Mouse (Mus musculus) R1 (cell line): ENCODE data around the gene Sufu.
A peak's percentile ranks its signal among the peaks of the same experiment; 100 is the strongest.

Source experiments
- DNase-seq: peaks from one replicate; pipeline ENCODE4 v3.0.0-alpha.2; 2018; ENCODE audit warnings: low read depth, low spot score

The Sufu gene

GRCm38 (mm10) chr19:46392018-46392417 is 4.7 kb upstream of the Sufu start:
- DNase-seq = peak; percentile 83

- DNase-seq = peak; percentile 12
Observed at GRCm38 (mm10) chr19:46394712-46395108, 2.0 kb upstream of the Sufu start.

GRCm38 (mm10) chr19:46395109-46396009 is 1.3 kb upstream of the Sufu start, which contains the start of gene Actr1a:
Gene Actr1a (minus strand): TSS chr19:46395748.
- peak; percentile 100 for DNase-seq

- no peak for DNase-seq
Observed at GRCm38 (mm10) chr19:46396109-46396508, 587 bp upstream of the Sufu start.

GRCm38 (mm10) chr19:46397436-46398001 is 823 bp downstream of the Sufu start:
- peak; percentile 19 for DNase-seq

- no peak for DNase-seq
Observed at GRCm38 (mm10) chr19:46398401-46398800, 1.7 kb downstream of the Sufu start.

GRCm38 (mm10) chr19:46399372-46399771 is 2.7 kb downstream of the Sufu start:
- DNase-seq = no peak

- no peak for DNase-seq
Observed at GRCm38 (mm10) chr19:46399886-46400285, 3.2 kb downstream of the Sufu start.

GRCm38 (mm10) chr19:46400558-46400957 is 3.9 kb downstream of the Sufu start:
- no peak for DNase-seq

- no peak for DNase-seq
Observed at GRCm38 (mm10) chr19:46404030-46404429, 7.3 kb downstream of the Sufu start.

GRCm38 (mm10) chr19:46406592-46407386 is 10.1 kb downstream of the Sufu start:
- DNase-seq = no peak

GRCm38 (mm10) chr19:46409506-46409905 is 12.8 kb downstream of the Sufu start:
- DNase-seq = no peak

GRCm38 (mm10) chr19:46412056-46412805 is 15.5 kb downstream of the Sufu start:
- no peak for DNase-seq

GRCm38 (mm10) chr19:46413969-46414368 is 17.3 kb downstream of the Sufu start:
- DNase-seq = no peak

GRCm38 (mm10) chr19:46414486-46414885 is 17.8 kb downstream of the Sufu start:
- no peak for DNase-seq

GRCm38 (mm10) chr19:46416276-46416675 is 19.6 kb downstream of the Sufu start:
- DNase-seq = no peak

GRCm38 (mm10) chr19:46418051-46418450 is 21.4 kb downstream of the Sufu start:
- DNase-seq = no peak

GRCm38 (mm10) chr19:46420410-46420809 is 23.7 kb downstream of the Sufu start:
- no peak for DNase-seq

GRCm38 (mm10) chr19:46422384-46423338 is 26.0 kb downstream of the Sufu start:
- no peak for DNase-seq

GRCm38 (mm10) chr19:46425266-46425665 is 28.6 kb downstream of the Sufu start:
- DNase-seq = no peak
